Mouse (Mus musculus) ES-E14 (cell line): ENCODE results near the gene Slc5a3. TPM values are rescaled to one million over a fixed set of nuclear protein-coding genes. Genes with fewer than 3 reads are reported as not detected.

ENCODE experiments used
- total RNA-seq: library from RNA; depleted of rRNA; stranded (reverse); fragments of 300-350 nt; gene quantifications from 2 replicates; pipeline ENCODE4 v1.2.3, GENCODE M21; 2012; rRNA removed

Gene Slc5a3
- total RNA-seq, 1 experiment = 13.2 TPM

Other genes starting within 250 kb of the Slc5a3 start
- 14.0 and 30.4 TPM in 2 replicates for gene Mrps6, start 52 bp upstream of the Slc5a3 start, total RNA-seq
- not detected in 2 replicates for gene Gm49711, start within 50 bp of the Slc5a3 start, total RNA-seq
- gene Kcne2, start 234.1 kb downstream of the Slc5a3 start, total RNA-seq = not detected in 2 replicates
- gene Smim11, start 243.0 kb downstream of the Slc5a3 start, total RNA-seq = 27.5 and 34.1 TPM in 2 replicates